13 mouse cellular contexts compared by ENCODE assay signal in the genomic region with DNA sequence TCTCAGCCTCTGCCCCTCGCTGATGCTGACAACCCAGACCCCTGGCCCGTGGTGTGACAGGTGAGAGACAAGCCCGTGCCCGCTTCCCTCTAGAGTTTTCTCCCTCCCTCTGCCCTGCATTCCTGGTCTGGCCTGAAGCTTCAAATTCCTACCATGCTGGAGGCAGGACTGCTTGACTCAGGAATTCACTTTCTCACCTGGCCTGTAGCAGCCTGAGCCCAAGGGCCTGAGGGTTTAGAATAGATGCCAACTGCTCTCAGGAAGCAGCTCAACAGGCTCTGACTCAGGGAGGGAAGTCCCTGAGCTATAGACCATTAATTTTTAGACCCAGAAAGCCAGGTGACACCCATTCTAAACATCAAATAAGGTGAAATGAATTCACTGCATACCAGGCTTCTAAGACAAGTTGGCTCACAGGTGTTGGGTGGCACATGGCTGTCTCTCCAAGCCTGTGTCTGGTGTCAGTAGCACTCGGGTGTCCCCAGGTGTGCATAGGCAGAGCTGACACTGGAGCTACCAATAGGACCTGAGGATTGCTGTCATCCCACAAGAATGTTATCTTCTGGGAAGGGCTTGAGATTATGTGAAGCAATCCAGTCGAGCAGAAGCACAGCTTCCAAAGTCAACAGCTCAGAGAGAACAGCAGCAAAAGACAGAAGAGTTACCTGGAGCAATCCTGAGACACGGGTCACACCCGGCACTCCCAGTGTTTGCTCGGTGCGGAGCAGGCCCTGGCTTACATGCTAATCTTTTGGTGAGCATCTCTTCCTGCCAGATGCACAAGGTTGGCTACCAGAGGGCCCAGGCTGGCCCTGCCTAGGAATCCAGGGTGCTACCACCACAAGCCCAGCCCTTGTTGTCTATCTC. TPM values are rescaled to one million over a fixed set of nuclear protein-coding genes. Genes with fewer than 3 reads are reported as not detected.
A peak's percentile ranks its signal among the peaks of the same experiment; 100 is the strongest.
DNase-seq lines count a peak whose midpoint lies in the region; ATAC-seq lines count a peak whose summit lies in the region.
"Had no signal": no experiment of that assay in that cellular context is flagged by ENCODE, and none has a peak within 500 bp of the region (broad histone marks: within the 10 kb centered on the region; RNA-seq: fewer than 3 reads in every experiment).

No protein-coding gene starts in this region.

- no peak overlapping the region for H3K4me2 ChIP-seq in heart, embryonic 12.5 days
- H3K4me2 ChIP-seq in hindbrain, embryonic 12.5 days (replicated peaks): no peak overlapping the region
- H3K4me2 ChIP-seq: embryonic facial prominence, embryonic 12.5 days had no signal

- H3K4me3 ChIP-seq in heart, embryonic 12.5 days: no peak overlapping the region
- H3K4me3 ChIP-seq in hindbrain, embryonic 12.5 days: no peak overlapping the region
- H3K4me3 ChIP-seq: embryonic facial prominence, embryonic 12.5 days had no signal

- ATAC-seq in heart, embryonic 12.5 days (ENCODE audit: insufficient number of reproducible peaks, low FRiP score): 0 out of 2 replicates have a peak, but pooled peaks have one; percentile 18
- ATAC-seq in cerebellum, adult (ENCODE audit: insufficient number of reproducible peaks, low FRiP score, low TSS enrichment): no peak
- no peak for ATAC-seq in hindbrain, embryonic 12.5 days (ENCODE audit: low FRiP score)

- H3K36me3 ChIP-seq in heart, embryonic 12.5 days: no peaks in the 10 kb centered on the region
- no peaks in the 10 kb centered on the region for H3K36me3 ChIP-seq in hindbrain, embryonic 12.5 days
- H3K36me3 ChIP-seq: embryonic facial prominence, embryonic 12.5 days had no signal

- no peaks in the 10 kb centered on the region for H3K9me3 ChIP-seq in heart, embryonic 12.5 days (replicated peaks)
- no peaks in the 10 kb centered on the region for H3K9me3 ChIP-seq in hindbrain, embryonic 12.5 days (replicated peaks)
- H3K9me3 ChIP-seq: embryonic facial prominence, embryonic 12.5 days had no signal

- DNase-seq in heart, adult 8-10 months (ENCODE audit: low spot score): no peak
- peak; percentile 35 for DNase-seq in forelimb bud, embryonic 11.5 days (ENCODE audit: low read depth, low spot score)
- DNase-seq in kidney, postnatal 36 days: peak; percentile 4 to 23
- peak; percentile 40 for DNase-seq in lung, postnatal 36 days
- DNase-seq in gastrocnemius, postnatal 36 days: no peak
- DNase-seq: cerebellum, adult 2 months; layer of hippocampus, adult 9-11 months; liver had no signal

- WGBS in heart, embryonic 12.5 days: 57% methylated on average over 10 of the region's 10 CpGs
- 80% methylated on average over 10 of the region's 10 CpGs for WGBS in hindbrain, embryonic 12.5 days

- intact Hi-C loops in gastrocnemius, postnatal 36 days (cut with DNase I): no loop called here

- H3K4me1 ChIP-seq in heart, embryonic 12.5 days (replicated peaks): peaks cover 7% of the 10 kb centered on the region; the same call in 1 of the 2 replicates
- H3K4me1 ChIP-seq in hindbrain, embryonic 12.5 days: peaks cover 4% of the 10 kb centered on the region
- H3K4me1 ChIP-seq: embryonic facial prominence, embryonic 12.5 days had no signal

- H3K27ac ChIP-seq in heart, embryonic 12.5 days (ENCODE audit: poor library complexity, severe bottlenecking): no peak overlapping the region
- no peak overlapping the region for H3K27ac ChIP-seq in hindbrain, embryonic 12.5 days
- H3K27ac ChIP-seq: embryonic facial prominence, embryonic 12.5 days had no signal

- no peaks in the 10 kb centered on the region for H3K27me3 ChIP-seq in heart, embryonic 12.5 days (replicated peaks)
- H3K27me3 ChIP-seq in hindbrain, embryonic 12.5 days: no peaks in the 10 kb centered on the region
- H3K27me3 ChIP-seq: embryonic facial prominence, embryonic 12.5 days had no signal

- H3K9ac ChIP-seq in heart, embryonic 12.5 days: no peak overlapping the region
- no peak overlapping the region for H3K9ac ChIP-seq in hindbrain, embryonic 12.5 days
- H3K9ac ChIP-seq: embryonic facial prominence, embryonic 12.5 days had no signal

RNA-seq across cellular contexts. Expression of a gene that starts 50.5 kb away (rescaled TPM):
- polyA plus RNA-seq in heart, embryonic 12.5 days (2016; fragmentation: Nextera tagmentation; extraction: Ambion mirVana): 10.1 and 11.8 TPM in 2 replicates
- total RNA-seq in heart, adult 8-10 months (2022): 1 to 10 TPM; 3.7 to 7.3 (median 5.7) TPM
- total RNA-seq in gastrocnemius, postnatal 36 days (2021): 1 to 10 TPM; 3.2 to 3.4 TPM
- polyA plus RNA-seq in hindbrain, embryonic 12.5 days (2016; fragmentation: Nextera tagmentation; extraction: Ambion mirVana): 61.9 and 65.5 TPM in 2 replicates
- total RNA-seq: megakaryocyte progenitor cell, adult 5-6 weeks had no signal

Comparison
In these comparisons a context has a peak if more than half of its experiments do, and no peak if none do; other contexts are left out.
1. DNase-seq: peak in forelimb bud, embryonic 11.5 days (single experiment), kidney, postnatal 36 days (2 of 2) and lung, postnatal 36 days (single experiment); none in heart, adult 8-10 months (single experiment) and gastrocnemius, postnatal 36 days (0 of 2).